Mouse (Mus musculus) heart, postnatal 0 days (tissue): ENCODE measurements at regions not wholly inside any gene's neighbourhood (a gene's known extent, or its start where the extent isn't known, plus 50 kb on each side); places are given as distances from the start of the nearest gene placed in this dataset.

ENCODE experiments used
- CTCF ChIP-seq: IDR thresholded peaks from 2 replicates; pipeline ENCODE4 v1.5.1; 2016; ENCODE audit warnings: antibody characterized with exemption, control low read depth, low read depth
- EP300 ChIP-seq: IDR thresholded peaks from 2 replicates; pipeline ENCODE4 v1.6.1; 2016; ENCODE audit warnings: antibody characterized with exemption, low read depth

DNA sequence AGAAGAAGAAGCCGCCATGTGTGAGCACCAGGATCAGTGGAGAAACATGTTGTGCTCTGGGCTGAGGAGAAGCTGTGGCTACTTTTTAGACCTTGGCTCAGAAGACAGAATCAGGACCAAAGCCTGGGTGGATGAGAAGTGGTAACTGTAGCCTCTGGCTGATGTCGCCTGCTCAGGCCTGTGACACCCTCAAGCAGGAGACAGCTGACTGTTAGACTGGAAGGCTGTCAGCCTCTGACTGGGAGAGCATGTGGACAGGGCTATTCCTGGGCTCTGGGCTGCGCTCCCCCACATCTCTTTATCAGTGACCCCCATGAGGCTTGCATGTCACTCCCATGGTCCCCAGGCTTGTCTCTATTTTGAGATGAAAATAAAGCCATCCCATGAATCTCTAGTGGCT lies 402.5 kb downstream of the Med13l start:
- no peak for TF ChIP-seq CTCF
- TF ChIP-seq EP300 = no peak
